ENCODE assay signal across 9 mouse cellular contexts in the genomic region with DNA sequence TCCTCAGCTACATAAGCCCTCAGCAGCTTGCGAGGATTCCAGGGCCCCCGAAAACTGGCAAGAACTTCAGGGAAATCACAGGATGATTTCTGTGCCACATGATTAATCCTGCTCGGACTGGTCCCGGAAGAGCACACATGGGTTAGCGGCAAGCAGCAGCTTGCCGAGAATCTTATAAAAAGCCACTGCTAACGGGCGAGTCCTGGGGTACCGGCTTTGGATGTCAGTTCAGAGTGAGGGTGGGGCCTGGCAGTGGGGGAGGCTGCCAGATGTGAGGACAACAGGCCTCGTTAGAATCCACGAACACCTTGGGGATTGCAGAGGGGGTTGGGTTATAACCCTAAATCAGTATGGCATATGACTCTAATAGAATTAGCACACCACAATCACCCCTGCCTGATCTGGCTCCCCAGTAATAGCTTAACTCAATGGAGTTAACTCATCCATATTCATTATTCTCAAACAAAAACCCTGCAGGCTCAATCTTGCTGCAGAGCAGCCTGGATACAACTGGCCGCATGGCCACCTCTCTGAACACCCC. TPM values are rescaled to one million over a fixed set of nuclear protein-coding genes. Genes with fewer than 3 reads are reported as not detected.
A peak's percentile ranks its signal among the peaks of the same experiment; 100 is the strongest.
DNase-seq lines count a peak whose midpoint lies in the region; ATAC-seq and TF ChIP-seq lines count a peak whose summit lies in the region.
"Had no signal": no experiment of that assay in that cellular context is flagged by ENCODE, and none has a peak within 500 bp of the region (broad histone marks: within the 10 kb centered on the region; RNA-seq: fewer than 3 reads in every experiment).

No protein-coding gene starts in this region.

- peak; percentile 22 to 37 for DNase-seq in cerebellum, postnatal 14 days
- DNase-seq in cerebellum, postnatal 25 days = no peak
- DNase-seq in forebrain, embryonic 14.5 days (ENCODE audit: low spot score) = peak; percentile 73
- peak; percentile 40 for DNase-seq in limb, embryonic 14.5 days (ENCODE audit: low spot score)
- no peak for DNase-seq in adrenal gland, postnatal 25 days
- no peak for DNase-seq in frontal cortex, postnatal 36 days (ENCODE audit: low spot score in 2 of 2)
- DNase-seq: right cerebral cortex, adult 18-20 months had no signal

- ATAC-seq in forebrain, embryonic 14.5 days = peak; percentile 70
- 0 out of 2 replicates have a peak, but pooled peaks have one; percentile 13 for ATAC-seq in limb, embryonic 14.5 days (ENCODE audit: low FRiP score, low read depth)
- ATAC-seq in activated CD4-positive, CD25-positive, alpha-beta regulatory T cell, adult 4 months = no peak

- H3K27me3 ChIP-seq in C2C12 (ENCODE audit: control insufficient read depth, insufficient read depth, insufficient read length) = no peaks in the 10 kb centered on the region
- H3K27me3 ChIP-seq in forebrain, embryonic 14.5 days (replicated peaks; ENCODE audit: control insufficient read depth, insufficient read depth, low read length) = no peaks in the 10 kb centered on the region
- no peaks in the 10 kb centered on the region for H3K27me3 ChIP-seq in limb, embryonic 14.5 days (ENCODE audit: control insufficient read depth, insufficient read depth, low read length)

- peak overlapping the region; percentile 74 for H3K4me3 ChIP-seq in C2C12 (ENCODE audit: insufficient read depth, poor library complexity, severe bottlenecking)
- H3K4me3 ChIP-seq in forebrain, embryonic 14.5 days (ENCODE audit: low read depth, low read length) = peak overlapping the region; percentile 36
- H3K4me3 ChIP-seq in limb, embryonic 14.5 days (replicated peaks; ENCODE audit: low read length) = peak overlapping the region; percentile 14

- H3K9me3 ChIP-seq in forebrain, embryonic 14.5 days (replicated peaks; ENCODE audit: control insufficient read depth, low read length) = no peaks in the 10 kb centered on the region
- H3K9me3 ChIP-seq in limb, embryonic 14.5 days (ENCODE audit: control insufficient read depth, low read length) = no peaks in the 10 kb centered on the region

- peaks cover 70% of the 10 kb centered on the region for H3K79me3 ChIP-seq in C2C12 (ENCODE audit: low read depth)

- peaks cover 95% of the 10 kb centered on the region for H3K79me2 ChIP-seq in C2C12 (ENCODE audit: control insufficient read depth, insufficient read depth)

- TF ChIP-seq POLR2A in limb, embryonic 14.5 days (IDR thresholded peaks at IDR 0.05; ENCODE audit: borderline replicate concordance, extremely low read depth, insufficient read depth, insufficient read length) = no peak

- H3ac ChIP-seq in C2C12 (ENCODE audit: control insufficient read depth, insufficient read length, low read depth) = peak overlapping the region; percentile 62

- peaks cover 18% of the 10 kb centered on the region for H3K4me1 ChIP-seq in forebrain, embryonic 14.5 days (ENCODE audit: control insufficient read depth, insufficient read depth, low read length)
- peaks cover 46% of the 10 kb centered on the region for H3K4me1 ChIP-seq in limb, embryonic 14.5 days (ENCODE audit: control insufficient read depth, insufficient read depth, low read length)

- peak overlapping the region; percentile 58 for H3K9ac ChIP-seq in forebrain, embryonic 14.5 days (ENCODE audit: low read length)
- peak overlapping the region; percentile 49 for H3K9ac ChIP-seq in limb, embryonic 14.5 days (ENCODE audit: low read depth, low read length, severe bottlenecking)

- no peak for TF ChIP-seq CTCF in C2C12 (IDR thresholded peaks at IDR 0.05; ENCODE audit: control insufficient read depth, insufficient read depth, insufficient read length)

- peaks cover 18% of the 10 kb centered on the region for H3K36me3 ChIP-seq in C2C12 (ENCODE audit: control insufficient read depth, insufficient read depth)
- H3K36me3 ChIP-seq in forebrain, embryonic 14.5 days (ENCODE audit: control insufficient read depth, insufficient read depth, low read length) = no peaks in the 10 kb centered on the region
- no peaks in the 10 kb centered on the region; the same call in 1 of the 2 replicates for H3K36me3 ChIP-seq in limb, embryonic 14.5 days (ENCODE audit: control insufficient read depth, insufficient read depth, low read length)

- peak overlapping the region; percentile 59 for H3K4me2 ChIP-seq in forebrain, embryonic 14.5 days (ENCODE audit: low read length)
- peak overlapping the region; percentile 47 for H3K4me2 ChIP-seq in limb, embryonic 14.5 days (replicated peaks; ENCODE audit: low read depth, low read length, severe bottlenecking)

- WGBS in forebrain, embryonic 14.5 days = under 1% methylated on average over 12 of the region's 12 CpGs
- 2% methylated on average over 12 of the region's 12 CpGs for WGBS in limb, embryonic 14.5 days

- peak overlapping the region; percentile 77 for H3K27ac ChIP-seq in forebrain, embryonic 14.5 days (ENCODE audit: low read depth, low read length)
- 0 out of 2 replicates have a peak overlapping the region, but pooled peaks have one; percentile 38 for H3K27ac ChIP-seq in limb, embryonic 14.5 days (replicated peaks; ENCODE audit: low read depth, low read length)

TF ChIP-seq in C2C12, 6 proteins besides CTCF, POLR2A, EP300 and RAD21:
- no peak for TF ChIP-seq USF1 (IDR thresholded peaks at IDR 0.05; ENCODE audit: low read depth)
- no peak for TF ChIP-seq FOSL1 (IDR thresholded peaks at IDR 0.05; ENCODE audit: insufficient read depth, low read length, poor library complexity, severe bottlenecking)
- no peak for TF ChIP-seq MYOD1 (IDR thresholded peaks at IDR 0.05; ENCODE audit: control insufficient read depth, insufficient read length, low read depth)
- TF ChIP-seq MYOG (IDR thresholded peaks at IDR 0.05; ENCODE audit: control insufficient read depth, extremely low read depth, insufficient read length) = no peak
- TF ChIP-seq MAX (IDR thresholded peaks at IDR 0.05) = no peak
- TF ChIP-seq CEBPB (IDR thresholded peaks at IDR 0.05; ENCODE audit: low read depth) = no peak

RNA-seq across cellular contexts. Expression of gene Pdpn, which starts 2.3 kb away (rescaled TPM):
- 133 TPM for polyA plus RNA-seq in C2C12 (2012; fragmentation: generic; extraction: Trizol)
- 65.5 and 70.1 TPM in 2 replicates for polyA plus RNA-seq in forebrain, embryonic 14.5 days (2014; fragmentation: Nextera tagmentation; extraction: Ambion mirVana)
- 24.2 and 34.3 TPM in 2 replicates for polyA plus RNA-seq in limb, embryonic 14.5 days (2012; rRNA removed)
- 77.4 and 80.3 TPM in 2 replicates for polyA plus RNA-seq in limb, embryonic 14.5 days (2014; fragmentation: Nextera tagmentation; extraction: Ambion mirVana)
- 2.8 and 4.1 TPM in 2 replicates for total RNA-seq in adrenal gland, postnatal 25 days (2021)
- under 1 TPM in 1 of 2 experiments, not detected in 1; 0.45 TPM for polyA plus RNA-seq in activated CD4-positive, CD25-positive, alpha-beta regulatory T cell, adult 4 months (2017; shearing (Covaris generic))

RNA-seq across cellular contexts. Expression of gene Lrrc38, which starts 52.5 kb away (rescaled TPM):
- polyA plus RNA-seq in C2C12 (2012; fragmentation: generic; extraction: Trizol) = not detected
- polyA plus RNA-seq in forebrain, embryonic 14.5 days (2014; fragmentation: Nextera tagmentation; extraction: Ambion mirVana) = 0.09 TPM in 1 of 2 replicates, not detected in the other
- 1.8 and 2.4 TPM in 2 replicates for polyA plus RNA-seq in limb, embryonic 14.5 days (2012; rRNA removed)
- 1.2 and 1.5 TPM in 2 replicates for polyA plus RNA-seq in limb, embryonic 14.5 days (2014; fragmentation: Nextera tagmentation; extraction: Ambion mirVana)
- not detected in 2 replicates for total RNA-seq in adrenal gland, postnatal 25 days (2021)
- not detected for polyA plus RNA-seq in activated CD4-positive, CD25-positive, alpha-beta regulatory T cell, adult 4 months (2017; shearing (Covaris generic))

Comparison
In these comparisons a context has a peak if more than half of its experiments do, and no peak if none do; other contexts are left out.
1. DNase-seq: peak in cerebellum, postnatal 14 days (2 of 2), forebrain, embryonic 14.5 days (single experiment) and limb, embryonic 14.5 days (single experiment); none in cerebellum, postnatal 25 days (0 of 2), adrenal gland, postnatal 25 days (single experiment) and frontal cortex, postnatal 36 days (0 of 2).
2. H3K4me3 ChIP-seq: peak in every context shown above with its lines; median percentile 74 in C2C12; 36 in forebrain, embryonic 14.5 days; 14 in limb, embryonic 14.5 days.
3. RNA of gene Pdpn, which starts 2.3 kb away (polyA plus RNA-seq): 133 TPM in C2C12 (single experiment), 24.2 to 80.3 TPM in limb, embryonic 14.5 days and 65.5 to 70.1 TPM in forebrain, embryonic 14.5 days; 0.45 TPM in activated CD4-positive, CD25-positive, alpha-beta regulatory T cell, adult 4 months; every median in the first group is over 10 times any median in the second.